Mouse (Mus musculus) Patski (cell line): ENCODE results near the gene Ephb1. TPM values are rescaled to one million over a fixed set of nuclear protein-coding genes. Genes with fewer than 3 reads are reported as not detected.
A peak's percentile ranks its signal among the peaks of the same experiment; 100 is the strongest.

Experiments
- ATAC-seq: fragments of 100-300 bp; one replicate; pipeline ENCODE4 v1.8.0; 2021
- CTCF ChIA-PET: fragments of 350-600 bp; sonication (Branson Sonifier 250); formaldehyde crosslinking; loops from one replicate; lab custom pipeline; 2022; ENCODE audit warnings: inconsistent platforms; lab: Charles Lee
- POLR2A ChIA-PET: fragments of 350-600 bp; sonication (Branson Sonifier 250); formaldehyde crosslinking; loops from one replicate; lab custom pipeline; 2022; ENCODE audit warnings: antibody characterized with exemption, inconsistent platforms; lab: Charles Lee
- DNase-seq: peaks from one replicate; pipeline ENCODE4 v3.0.0-alpha.2; 2011; ENCODE audit warnings: low read depth, low spot score
- H3K27me3 ChIP-seq: fragments of 371-371 bp; one replicate; pipeline ENCODE4 v1.5.1; 2021
- CTCF ChIP-seq: fragments of 100-300 bp; IDR thresholded peaks from one replicate; pipeline ENCODE4 v1.5.1; 2021
- in situ Hi-C: fragments of 300-500 bp; cut with MboI; formaldehyde crosslinking; loops from 3 replicates; pipeline ENCODE4 v1.11.1; 2018; ENCODE audit warnings: low pct_unique_long_range_greater_than_20kb, mixed read lengths
- polyA plus RNA-seq: library from polyadenylated mRNA; unstranded; gene quantifications from one replicate; pipeline ENCODE4 v1.2.3, GENCODE M21; 2021

Ephb1 gene
- polyA plus RNA-seq, 1 experiment from 2014 or later, result 8.5 TPM

DNA sequence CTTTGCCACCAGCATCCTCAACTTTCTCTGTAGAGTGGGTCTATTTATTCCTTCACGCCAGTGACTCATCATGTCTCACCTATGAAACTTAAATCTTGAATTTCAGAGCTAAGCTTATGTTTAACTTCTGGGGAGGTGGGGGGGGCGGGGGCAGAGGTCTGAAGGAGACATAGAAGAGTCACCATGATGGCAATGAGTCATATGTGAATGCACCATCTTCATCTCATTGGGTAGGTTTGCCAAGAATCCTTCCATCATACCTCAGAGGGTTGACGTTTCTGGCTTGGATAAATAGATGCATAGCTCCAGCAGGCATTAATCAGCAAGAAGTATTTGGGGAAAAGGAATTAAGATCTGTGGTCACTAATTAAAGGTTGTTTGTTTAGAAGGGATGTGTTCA is 63.3 kb downstream of the Ephb1 start:
- POLR2A ChIA-PET, result interaction anchor here (0.5 to 1.4 kb wide), 3 partner anchors 23 to 31 kb away, joined by 3 read pairs; no protein-coding TSS in a partner anchor

DNA sequence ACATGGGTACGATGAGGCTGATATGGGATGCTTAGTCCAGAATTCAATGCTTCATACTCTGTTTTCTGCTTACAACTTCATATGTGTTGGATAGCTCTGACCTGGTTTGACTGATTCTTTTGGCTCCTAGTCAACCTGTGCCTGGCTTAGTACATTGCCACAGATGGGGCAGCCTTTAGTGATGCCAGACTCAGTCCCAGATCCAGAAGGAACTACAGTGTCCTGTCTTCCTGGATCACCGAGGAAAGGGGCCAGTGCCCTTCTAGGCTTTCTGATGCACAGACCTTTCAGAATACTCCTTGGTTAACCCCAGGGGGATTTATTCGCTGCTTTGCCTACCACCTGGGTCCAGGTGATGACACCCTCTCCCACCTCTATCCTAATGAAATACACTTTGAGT is 66.1 kb downstream of the Ephb1 start:
- no peaks in the 10 kb centered on the region for H3K27me3 ChIP-seq
- ChIA-PET CTCF (interaction anchor here (1.0 to 3.1 kb wide), 3 partner anchors 12 to 20 kb away, joined by 4 to 14 read pairs (median 7); no protein-coding TSS in a partner anchor), POLR2A (no interaction called here)
- no peak for TF ChIP-seq CTCF
- no peak for DNase-seq
- no peak for ATAC-seq
- in situ Hi-C loops, result no loop called here

More for the DNA sequence above, 63.3 kb downstream of the Ephb1 start:
- no peaks in the 10 kb centered on the region for H3K27me3 ChIP-seq
- DNase-seq (peak; percentile 60), ATAC-seq (peak; percentile 55)
- no peak for TF ChIP-seq CTCF
- in situ Hi-C loops, result no loop called here
- CTCF ChIA-PET, result interaction anchor here (1.5 kb wide), 1 partner anchor 9 kb away, joined by 5 read pairs; no protein-coding TSS in a partner anchor

DNA sequence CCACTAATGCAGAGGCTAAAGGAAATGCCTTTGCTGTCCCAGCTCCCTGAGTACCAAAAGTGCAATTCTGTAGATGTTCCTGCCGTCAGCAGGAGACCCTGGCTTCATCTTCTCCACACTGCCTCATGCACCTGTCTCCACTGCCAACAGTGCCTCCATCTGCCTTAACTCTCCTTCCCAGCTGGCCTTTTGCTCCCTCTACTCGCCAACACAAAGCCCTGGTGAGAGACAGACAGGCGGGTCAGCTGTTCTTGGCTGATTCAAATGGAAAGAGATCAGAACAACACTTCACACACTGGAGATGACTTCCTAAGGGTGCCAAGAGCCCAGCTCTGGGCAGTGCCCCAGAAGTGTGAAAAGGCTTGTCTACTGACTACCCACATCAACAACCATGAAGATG is 78.6 kb downstream of the Ephb1 start:
- ChIA-PET CTCF (interaction anchor here (3.3 to 3.6 kb wide), 2 partner anchors 10 to 12 kb away, joined by 10 to 14 read pairs; no protein-coding TSS in a partner anchor), POLR2A (interaction anchor here (2.7 kb wide), 1 partner anchor 8 kb away, joined by 13 read pairs; no protein-coding TSS in a partner anchor)
- no peak for ATAC-seq
- no peak for TF ChIP-seq CTCF
- H3K27me3 ChIP-seq, result no peaks in the 10 kb centered on the region
- in situ Hi-C loops, result no loop called here
- DNase-seq, result no peak

DNA sequence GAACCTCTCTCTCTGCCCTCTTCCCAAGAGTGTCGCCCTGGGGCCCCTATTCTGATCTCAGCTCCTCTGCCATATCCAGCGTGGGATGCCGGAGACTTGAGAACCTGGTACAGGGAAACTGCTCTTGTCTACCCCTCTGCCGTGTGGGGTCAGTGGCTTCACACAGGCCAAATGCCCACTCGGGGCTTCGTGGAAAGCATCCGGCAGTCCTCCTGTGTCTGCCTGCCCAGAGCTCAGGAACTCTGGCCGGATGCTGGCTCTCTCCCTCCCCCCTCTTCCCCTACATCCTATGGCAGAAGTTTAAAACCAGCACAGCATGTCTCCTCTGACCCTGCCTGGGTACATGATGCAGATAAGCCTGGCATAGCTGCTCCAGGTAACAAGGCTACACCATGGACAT is 80.5 kb downstream of the Ephb1 start:
- CTCF ChIA-PET, result interaction anchor here (0.9 to 3.6 kb wide), 3 partner anchors 8 to 25 kb away, joined by 3 to 10 read pairs (median 4); no protein-coding TSS in a partner anchor
- no peak for TF ChIP-seq CTCF
- no peaks in the 10 kb centered on the region for H3K27me3 ChIP-seq
- POLR2A ChIA-PET, result interaction anchor here (0.6 to 2.7 kb wide), 2 partner anchors 10 to 78 kb away, joined by 5 to 13 read pairs; no protein-coding TSS in a partner anchor
- DNase-seq (no peak), ATAC-seq (no peak)
- in situ Hi-C loops, result no loop called here

DNA sequence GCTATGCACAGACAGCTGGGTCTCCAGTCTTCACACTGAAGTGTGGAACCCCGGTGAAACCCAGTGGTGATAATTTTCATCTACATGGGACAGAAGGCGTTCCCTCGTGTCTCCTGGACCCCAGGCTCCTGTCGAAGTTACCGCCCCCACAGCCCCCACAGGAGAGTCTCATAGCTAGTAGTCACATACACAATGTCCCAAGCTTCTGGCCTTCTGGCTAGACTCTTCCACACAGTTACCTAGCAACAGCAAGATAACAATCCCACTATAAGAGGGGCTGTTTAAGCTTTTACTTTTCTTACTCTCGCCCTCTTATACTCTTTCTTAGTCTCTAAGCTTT is 81.1 kb downstream of the Ephb1 start:
- in situ Hi-C loops, result no loop called here
- POLR2A ChIA-PET, result interaction anchor here (0.6 to 2.7 kb wide), 2 partner anchors 11 to 79 kb away, joined by 5 to 13 read pairs; no protein-coding TSS in a partner anchor
- ATAC-seq (no peak), DNase-seq (no peak)
- CTCF ChIA-PET, result interaction anchor here (2.4 kb wide), 1 partner anchor 11 kb away, joined by 6 read pairs; no protein-coding TSS in a partner anchor
- no peak for TF ChIP-seq CTCF
- H3K27me3 ChIP-seq, result no peaks in the 10 kb centered on the region

DNA sequence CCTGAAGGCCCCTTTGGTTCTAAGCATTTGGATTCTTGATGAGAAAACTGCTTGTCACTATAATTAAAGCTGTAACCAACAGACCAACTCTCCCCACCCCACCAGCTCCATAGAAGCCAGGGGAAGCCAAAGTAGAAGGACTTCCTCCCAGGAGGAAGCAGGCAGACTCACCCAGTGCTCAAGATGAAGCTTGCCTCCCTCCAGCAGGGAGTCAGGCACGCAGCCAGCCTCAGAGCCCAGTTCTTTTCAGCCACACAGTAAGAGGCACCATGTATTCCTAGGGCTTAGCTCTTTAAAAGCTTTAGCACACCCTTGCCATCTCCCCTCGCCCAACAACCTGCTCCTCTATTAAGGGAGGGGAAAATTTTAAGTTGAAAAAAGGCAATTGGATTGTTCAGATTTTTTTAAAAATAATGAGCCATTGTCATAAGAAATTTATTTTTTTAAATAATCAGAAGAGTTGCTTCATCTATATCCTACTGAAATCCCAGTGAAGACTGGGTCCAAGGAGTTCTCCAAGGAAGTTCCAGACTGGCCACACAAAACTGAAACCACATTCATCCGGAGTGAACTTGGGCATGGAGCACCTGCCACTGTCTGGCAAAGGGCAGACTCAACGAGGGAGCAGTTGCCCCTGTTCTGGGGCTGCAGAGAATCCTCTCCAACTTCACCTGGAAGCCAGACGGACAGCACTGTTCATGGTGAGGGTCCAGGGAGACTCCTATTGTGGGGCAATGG is 81.6 kb downstream of the Ephb1 start:
- in situ Hi-C loops, result no loop called here
- ChIA-PET CTCF (interaction anchor here (1.4 to 2.4 kb wide), 2 partner anchors 11 to 15 kb away, joined by 4 to 6 read pairs; no protein-coding TSS in a partner anchor), POLR2A (interaction anchor here (2.7 kb wide), 1 partner anchor 12 kb away, joined by 13 read pairs; no protein-coding TSS in a partner anchor)
- ATAC-seq (no peak), DNase-seq (no peak)
- H3K27me3 ChIP-seq, result no peaks in the 10 kb centered on the region
- TF ChIP-seq CTCF, result no peak

DNA sequence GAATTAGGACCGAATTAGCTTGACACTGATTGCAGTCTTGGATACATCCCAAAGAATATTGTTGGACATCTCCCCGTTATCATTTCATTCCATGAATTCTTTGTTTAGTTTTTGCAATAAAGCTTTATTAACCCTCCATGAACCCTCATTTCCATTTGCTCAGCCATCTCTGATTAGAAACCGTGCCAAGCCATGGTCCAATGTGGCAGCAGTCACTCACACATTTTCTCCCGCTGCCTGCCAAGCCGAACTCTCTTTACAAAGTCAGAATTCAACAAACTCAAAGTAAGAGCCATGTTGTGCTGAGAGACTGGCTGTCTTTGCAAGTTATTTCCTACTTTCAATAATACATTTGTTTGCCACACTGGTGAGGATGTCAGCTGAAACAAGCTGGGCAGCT is 84.0 kb downstream of the Ephb1 start:
- H3K27me3 ChIP-seq, result no peaks in the 10 kb centered on the region
- DNase-seq (no peak), ATAC-seq (no peak)
- no peak for TF ChIP-seq CTCF
- in situ Hi-C loops, result no loop called here
- POLR2A ChIA-PET, result no interaction called here
- CTCF ChIA-PET, result interaction anchor here (3.6 kb wide), 1 partner anchor 14 kb away, joined by 12 read pairs; no protein-coding TSS in a partner anchor

DNA sequence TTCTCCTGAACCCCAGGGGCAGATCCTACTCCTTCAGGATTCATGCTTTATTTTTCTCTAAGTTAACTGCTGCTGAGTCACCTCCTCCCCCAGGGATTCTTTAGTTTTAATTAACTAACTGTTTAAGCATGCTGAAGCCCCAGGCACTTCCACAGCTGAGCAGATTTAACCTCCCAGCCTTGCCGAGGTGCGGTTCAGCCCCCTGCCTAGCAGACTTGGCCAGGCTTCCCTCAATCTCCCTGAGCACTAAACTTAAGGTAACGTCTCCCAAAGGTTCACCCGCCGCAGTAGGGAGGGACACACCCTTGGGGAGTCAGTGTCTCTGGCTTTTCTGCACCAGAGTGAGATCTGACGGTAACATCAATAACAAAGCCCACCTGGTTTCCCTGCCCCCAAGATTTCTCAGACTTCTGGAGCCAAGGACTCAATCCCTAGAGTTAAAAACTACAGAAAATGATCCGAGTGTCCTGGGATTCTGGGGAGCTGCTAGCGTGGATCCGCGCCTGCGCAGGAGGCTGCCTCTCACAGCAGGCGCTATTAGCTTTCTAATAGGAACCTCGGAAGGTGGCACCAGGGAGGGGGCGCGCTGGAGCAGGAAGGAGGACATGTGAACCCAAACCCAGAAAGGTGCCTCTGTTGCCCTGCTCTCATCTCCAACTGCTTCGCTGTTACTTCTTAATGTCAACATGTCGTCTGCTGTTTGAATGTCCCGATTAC is 87.0 kb downstream of the Ephb1 start:
- no peaks in the 10 kb centered on the region for H3K27me3 ChIP-seq
- ChIA-PET POLR2A (interaction anchor here (0.6 to 1.3 kb wide), 4 partner anchors 20 to 291 kb away, joined by 3 to 5 read pairs (median 4); no protein-coding TSS in a partner anchor), CTCF (interaction anchor here (1.3 to 3.6 kb wide), 3 partner anchors 11 to 20 kb away, joined by 3 to 12 read pairs (median 7); no protein-coding TSS in a partner anchor)
- ATAC-seq, result peak; percentile 97
- DNase-seq, result peak; percentile 87
- in situ Hi-C loops, result loop anchor here (5.0 kb wide), 1 partner anchor 75 kb away; no protein-coding TSS in a partner anchor
- no peak for TF ChIP-seq CTCF

DNA sequence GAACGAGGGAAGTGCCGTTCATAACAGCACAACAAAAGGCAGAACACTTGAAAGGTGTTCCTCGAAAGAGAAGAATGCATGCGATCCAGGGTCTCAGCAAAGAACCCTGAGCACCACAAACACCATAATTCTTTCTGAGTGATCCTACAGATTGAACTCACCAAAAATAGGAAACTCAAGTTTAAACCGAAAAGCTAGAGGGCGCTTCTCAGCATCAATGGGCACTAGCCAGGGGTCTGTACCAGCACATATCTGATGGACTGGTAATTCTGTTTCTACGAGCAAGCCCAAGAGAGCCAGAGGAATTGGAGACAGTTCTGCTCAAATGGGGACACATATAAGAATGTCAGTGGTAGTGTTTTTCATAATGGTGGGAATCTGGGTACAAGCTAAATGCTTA is 90.7 kb downstream of the Ephb1 start:
- no peak for DNase-seq
- no peak for ATAC-seq
- in situ Hi-C loops, result no loop called here
- TF ChIP-seq CTCF, result no peak
- H3K27me3 ChIP-seq, result no peaks in the 10 kb centered on the region
- CTCF ChIA-PET, result interaction anchor here (1.3 to 2.3 kb wide), 5 partner anchors 10 to 91 kb away, joined by 3 to 7 read pairs (median 3); partner anchors contain the start of gene Ephb1
- POLR2A ChIA-PET, result no interaction called here

DNA sequence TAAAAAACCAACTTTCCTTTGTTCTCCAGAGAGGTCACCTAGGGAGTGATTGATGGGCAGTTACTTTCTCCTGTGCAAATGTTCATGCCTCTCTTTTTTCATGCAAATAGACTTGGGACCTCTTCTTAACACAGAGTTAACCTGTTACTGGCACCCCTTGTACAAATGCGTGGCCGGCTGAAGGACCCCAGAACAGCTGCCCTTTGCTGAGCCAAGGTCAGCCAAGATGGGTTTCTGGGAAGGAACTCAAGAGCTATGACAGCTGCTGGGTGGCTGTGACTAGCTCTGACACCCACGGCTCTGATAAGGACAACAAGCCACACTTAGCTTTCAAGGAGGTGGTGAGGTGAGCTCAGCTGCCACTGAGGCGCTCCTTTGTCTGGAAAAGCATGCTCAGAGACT is 92.4 kb downstream of the Ephb1 start:
- ATAC-seq, result no peak
- no peak for DNase-seq
- POLR2A ChIA-PET, result interaction anchor here (0.6 kb wide), 1 partner anchor 49 kb away, joined by 3 read pairs; no protein-coding TSS in a partner anchor
- CTCF ChIA-PET, result no interaction called here
- no peaks in the 10 kb centered on the region for H3K27me3 ChIP-seq
- no peak for TF ChIP-seq CTCF
- in situ Hi-C loops, result no loop called here
